Mouse (Mus musculus): ENCODE data around the gene Rasal1.

Gene Rasal1

GRCm38 (mm10) chr5:120693931-120694694, 45.5 kb downstream of the Rasal1 start:
- no peak for DNase-seq (ENCODE audit: low read depth, low spot score)

GRCm38 (mm10) chr5:120694695-120695074, 46.1 kb downstream of the Rasal1 start:
- DNase-seq (ENCODE audit: low read depth, low spot score): no peak

- no peak for DNase-seq (ENCODE audit: low read depth, low spot score)
Observed at GRCm38 (mm10) chr5:120696057-120696743, 47.6 kb downstream of the Rasal1 start.

- DNase-seq (ENCODE audit: low read depth, low spot score): no peak
Observed at GRCm38 (mm10) chr5:120696865-120697264, 48.3 kb downstream of the Rasal1 start.

- no peak for DNase-seq (ENCODE audit: low read depth, low spot score)
Observed at GRCm38 (mm10) chr5:120698181-120698580, 49.6 kb downstream of the Rasal1 start.

GRCm38 (mm10) chr5:120698801-120699391, 50.3 kb downstream of the Rasal1 start:
- DNase-seq (ENCODE audit: low read depth, low spot score): no peak

- DNase-seq (ENCODE audit: low read depth, low spot score): no peak
Observed at GRCm38 (mm10) chr5:120700996-120701790, 52.6 kb downstream of the Rasal1 start.

GRCm38 (mm10) chr5:120702421-120702820, 53.8 kb downstream of the Rasal1 start:
- DNase-seq (ENCODE audit: low read depth, low spot score): no peak

- no peak for DNase-seq (ENCODE audit: low read depth, low spot score)
Observed at GRCm38 (mm10) chr5:120702969-120703368, 54.4 kb downstream of the Rasal1 start.

GRCm38 (mm10) chr5:120703660-120704059, 55.0 kb downstream of the Rasal1 start:
- no peak for DNase-seq (ENCODE audit: low read depth, low spot score)

GRCm38 (mm10) chr5:120704421-120704820, 55.8 kb downstream of the Rasal1 start:
- no peak for DNase-seq (ENCODE audit: low read depth, low spot score)

- DNase-seq (ENCODE audit: low read depth, low spot score): no peak
Observed at GRCm38 (mm10) chr5:120706541-120706940, 57.9 kb downstream of the Rasal1 start.

GRCm38 (mm10) chr5:120706976-120707375, 58.4 kb downstream of the Rasal1 start:
- no peak for DNase-seq (ENCODE audit: low read depth, low spot score)

GRCm38 (mm10) chr5:120710161-120710825, 61.7 kb downstream of the Rasal1 start:
- peak; percentile 22 for DNase-seq (ENCODE audit: low read depth, low spot score)

- DNase-seq (ENCODE audit: low read depth, low spot score): peak; percentile 26
Observed at GRCm38 (mm10) chr5:120710826-120711248, 62.2 kb downstream of the Rasal1 start.

GRCm38 (mm10) chr5:120711416-120711815, 62.8 kb downstream of the Rasal1 start:
- peak; percentile 45 for DNase-seq (ENCODE audit: low read depth, low spot score)

- DNase-seq (ENCODE audit: low read depth, low spot score): no peak
Observed at GRCm38 (mm10) chr5:120711827-120712226, 63.2 kb downstream of the Rasal1 start, which contains the start of gene Dtx1. Gene Dtx1, minus strand, starts transcription at chr5:120711927.

GRCm38 (mm10) chr5:120712721-120713120, 64.1 kb downstream of the Rasal1 start:
- no peak for DNase-seq (ENCODE audit: low read depth, low spot score)

GRCm38 (mm10) chr5:120714314-120714713, 65.7 kb downstream of the Rasal1 start:
- DNase-seq (ENCODE audit: low read depth, low spot score): no peak

GRCm38 (mm10) chr5:120717136-120717535, 68.5 kb downstream of the Rasal1 start:
- no peak for DNase-seq (ENCODE audit: low read depth, low spot score)

Measured in brain, embryonic 18.5 days (tissue).